Mouse (Mus musculus) liver, postnatal 0 days (tissue): ENCODE data around the gene Crnn. TPM values are rescaled to one million over a fixed set of nuclear protein-coding genes. Genes with fewer than 3 reads are reported as not detected.
A peak's percentile ranks its signal among the peaks of the same experiment; 100 is the strongest.

ENCODE experiments used
- ATAC-seq: fragments of 200-750 bp; cut with Nextera tagmentation; 2 replicates; pipeline ENCODE4 v1.8.0; 2017; ENCODE audit warnings: mild to moderate bottlenecking, moderate library complexity
- DNase-seq: peaks from one replicate; pipeline ENCODE4 v3.0.0-alpha.2; 2016
- H3K27ac ChIP-seq: fragments of 300-500 bp; sonication (generic); 2 replicates; pipeline ENCODE4 v1.5.1; 2014; ENCODE audit warnings: antibody characterized with exemption, moderate library complexity, mild to moderate bottlenecking, low read depth
- H3K27me3 ChIP-seq: fragments of 300-500 bp; sonication (generic); 2 replicates; pipeline ENCODE4 v1.6.1; 2014; ENCODE audit warnings: low read length, control low read depth, mixed read lengths; ENCODE audit not compliant: insufficient read depth
- H3K36me3 ChIP-seq: fragments of 300-500 bp; sonication (generic); replicated peaks from 2 replicates; pipeline ENCODE4 v1.6.1; 2014; ENCODE audit warnings: mild to moderate bottlenecking, control low read depth, low read length, moderate library complexity, mixed read lengths; ENCODE audit not compliant: insufficient read depth
- H3K4me1 ChIP-seq: fragments of 300-500 bp; sonication (generic); 2 replicates; pipeline ENCODE4 v1.6.1; 2014; ENCODE audit warnings: antibody characterized with exemption, mild to moderate bottlenecking, control low read depth; ENCODE audit not compliant: insufficient read depth
- H3K4me2 ChIP-seq: fragments of 300-500 bp; sonication (generic); 2 replicates; pipeline ENCODE4 v1.6.1; 2014; ENCODE audit warnings: low read depth, mild to moderate bottlenecking, low read length, moderate library complexity, mixed read lengths
- H3K4me3 ChIP-seq: fragments of 300-500 bp; sonication (generic); 2 replicates; pipeline ENCODE4 v1.5.1; 2014; ENCODE audit warnings: low read depth, low read length
- H3K9ac ChIP-seq: fragments of 300-500 bp; sonication (generic); replicated peaks from 2 replicates; pipeline ENCODE4 v1.6.1; 2014; ENCODE audit warnings: mild to moderate bottlenecking, moderate library complexity
- H3K9me3 ChIP-seq: fragments of 300-500 bp; sonication (generic); 2 replicates; pipeline ENCODE4 v1.6.1; 2016; ENCODE audit warnings: mild to moderate bottlenecking, control low read depth, low read length, mixed read lengths
- CTCF ChIP-seq: sonication (generic); IDR thresholded peaks from 2 replicates; pipeline ENCODE4 v1.5.1; 2016; ENCODE audit warnings: antibody characterized with exemption, low read depth
- EP300 ChIP-seq: IDR thresholded peaks from 2 replicates; pipeline ENCODE4 v1.6.1; 2016; ENCODE audit warnings: antibody characterized with exemption, low read depth, mild to moderate bottlenecking
- WGBS: fragments of 180-500 bp; shearing (Covaris S2); extraction: QIAGEN DNeasy Blood & Tissue Kit; methylation state at CpG from one replicate; pipeline ENCODE4 v1.1.7; 2014; ENCODE audit not compliant: insufficient replicate concordance; 5-methylcytosine and 5-hydroxymethylcytosine counted together
- polyA plus RNA-seq: library from polyadenylated mRNA; unstranded; fragments of >200 nt; fragmentation: Nextera tagmentation; extraction: Ambion mirVana; gene quantifications from 2 replicates; pipeline ENCODE4 v1.2.1, GENCODE M21; 2015

Gene Crnn
- not detected in 2 replicates for polyA plus RNA-seq

DNA sequence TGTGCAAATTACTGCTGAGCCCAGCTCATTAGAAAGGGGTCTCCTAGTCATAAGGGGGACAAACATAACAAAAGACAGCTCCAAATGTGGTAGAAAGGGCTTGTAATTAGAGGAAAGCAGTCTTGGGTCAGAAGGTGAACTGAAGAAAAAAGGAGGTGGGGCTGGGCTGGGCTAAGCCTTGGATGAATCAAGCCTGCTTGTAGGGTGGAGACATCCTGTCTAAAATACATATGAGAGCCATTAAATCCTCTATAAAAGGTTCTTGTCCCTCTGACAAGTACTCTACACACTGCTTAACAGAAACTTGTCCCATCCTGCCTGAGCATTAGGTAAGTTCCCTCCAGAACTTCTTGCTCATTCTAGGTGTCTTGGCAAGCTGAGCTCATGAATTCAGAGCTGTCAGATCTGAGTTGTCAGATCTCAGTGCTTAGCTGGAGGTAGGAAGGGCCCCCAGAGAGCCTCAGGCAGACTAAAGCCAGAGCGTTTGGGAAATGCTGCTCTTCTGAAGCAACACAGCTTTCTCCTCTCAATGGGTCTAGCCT is at the start of gene Crnn:
TSS of gene Crnn (plus strand) at position 278 of the 542 bp plus-strand sequence.
- Histone ChIP-seq H3K4me2 (no peak within 1 kb of the TSS), H3K27ac (no peak within 1 kb of the TSS), H3K4me1 (no peaks in the 10 kb centered on the region), H3K9me3 (no peaks in the 10 kb centered on the region), H3K4me3 (no peak within 1 kb of the TSS), H3K27me3 (no peaks in the 10 kb centered on the region), H3K9ac (no peak within 1 kb of the TSS), H3K36me3 (no peaks in the 10 kb centered on the region)
- ATAC-seq: no peak
- no peak for TF ChIP-seq CTCF
- TF ChIP-seq EP300: no peak
- WGBS: 73% methylated on average over 1 of the region's 1 CpGs
- no peak for DNase-seq

DNA sequence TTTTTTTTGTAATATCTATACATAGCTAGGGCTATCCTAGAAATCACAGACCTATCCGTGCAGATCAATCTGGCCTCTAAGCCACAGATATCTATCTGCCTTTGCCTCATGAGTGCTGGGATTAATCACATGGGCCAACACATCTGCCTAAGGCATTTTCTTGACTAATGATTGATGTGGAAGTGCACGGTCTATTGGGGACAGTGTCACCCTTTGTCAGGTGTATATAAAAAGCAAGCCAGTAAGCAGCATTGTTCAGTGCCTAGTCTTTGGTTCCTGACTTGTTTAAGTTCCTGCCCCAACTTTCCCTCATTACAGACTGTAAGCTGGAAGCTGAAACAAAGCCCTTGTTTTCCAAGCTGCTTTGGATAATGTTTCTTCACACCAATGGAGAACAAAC is 48.1 kb upstream of the Crnn start:
- no peak overlapping the region for H3K9ac ChIP-seq
- WGBS: 74% methylated on average over 2 of the region's 2 CpGs
- no peaks in the 10 kb centered on the region for H3K27me3 ChIP-seq
- no peaks in the 10 kb centered on the region for H3K4me1 ChIP-seq
- no peak for ATAC-seq
- no peak overlapping the region for H3K4me2 ChIP-seq
- no peak for DNase-seq
- H3K4me3 ChIP-seq: no peak overlapping the region
- H3K9me3 ChIP-seq: no peaks in the 10 kb centered on the region
- no peaks in the 10 kb centered on the region for H3K36me3 ChIP-seq
- TF ChIP-seq CTCF (no peak), EP300 (no peak)
- no peak overlapping the region for H3K27ac ChIP-seq

DNA sequence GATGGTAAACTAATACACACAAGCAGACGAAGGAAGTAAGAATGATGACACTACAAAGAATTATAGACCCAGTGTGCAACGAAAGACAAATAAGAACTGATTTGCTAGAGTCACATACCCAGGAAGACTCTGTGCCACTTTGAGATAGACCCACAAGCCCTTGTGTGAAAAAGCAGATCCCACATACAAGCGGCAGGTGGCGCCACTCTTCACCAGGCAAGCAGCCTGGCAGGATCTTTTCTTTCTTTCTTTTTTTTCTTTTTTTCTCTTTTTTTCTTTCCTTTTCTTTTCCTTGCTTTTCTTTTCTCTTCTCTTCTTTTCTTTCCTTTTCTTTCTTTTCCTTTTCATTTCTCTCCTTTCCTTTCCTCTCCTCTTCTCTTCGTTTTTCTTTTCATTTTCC is 32.9 kb upstream of the Crnn start:
- H3K9me3 ChIP-seq: no peaks in the 10 kb centered on the region
- ATAC-seq: no peak
- WGBS: 47% methylated on average over 5 of the region's 5 CpGs
- no peaks in the 10 kb centered on the region for H3K4me1 ChIP-seq
- H3K27ac ChIP-seq: no peak overlapping the region
- no peak overlapping the region for H3K9ac ChIP-seq
- no peak overlapping the region for H3K4me2 ChIP-seq
- no peaks in the 10 kb centered on the region for H3K36me3 ChIP-seq
- DNase-seq: no peak
- no peak overlapping the region for H3K4me3 ChIP-seq
- H3K27me3 ChIP-seq: no peaks in the 10 kb centered on the region
- TF ChIP-seq CTCF (peak; percentile 31), EP300 (no peak)

DNA sequence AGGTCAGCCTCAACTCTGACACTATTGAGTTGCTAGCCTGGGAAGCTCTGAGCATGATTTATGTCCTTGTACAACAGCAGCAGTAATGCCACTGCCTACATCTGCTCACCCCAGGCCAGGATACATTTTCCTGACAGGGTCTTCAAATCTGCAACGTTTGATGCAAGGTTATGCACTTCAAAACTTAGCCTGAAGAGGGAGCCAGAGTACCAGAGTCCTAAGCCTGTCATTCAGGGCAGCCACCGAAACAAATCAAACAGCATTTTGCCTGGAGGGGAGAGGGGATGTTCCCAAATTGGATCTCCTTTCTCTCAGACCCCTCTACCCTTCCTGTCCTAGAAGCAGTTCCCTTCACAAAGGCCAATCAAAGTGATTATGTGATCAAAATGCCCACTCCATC is 30.1 kb upstream of the Crnn start:
- TF ChIP-seq EP300 (no peak), CTCF (peak; percentile 55)
- Histone ChIP-seq H3K9ac (no peak overlapping the region), H3K36me3 (no peaks in the 10 kb centered on the region), H3K27ac (no peak overlapping the region), H3K4me3 (no peak overlapping the region), H3K27me3 (no peaks in the 10 kb centered on the region), H3K4me1 (no peaks in the 10 kb centered on the region), H3K9me3 (no peaks in the 10 kb centered on the region), H3K4me2 (no peak overlapping the region)
- DNase-seq (peak; percentile 17), ATAC-seq (no peak)
- WGBS: 5% methylated on average over 2 of the region's 2 CpGs

DNA sequence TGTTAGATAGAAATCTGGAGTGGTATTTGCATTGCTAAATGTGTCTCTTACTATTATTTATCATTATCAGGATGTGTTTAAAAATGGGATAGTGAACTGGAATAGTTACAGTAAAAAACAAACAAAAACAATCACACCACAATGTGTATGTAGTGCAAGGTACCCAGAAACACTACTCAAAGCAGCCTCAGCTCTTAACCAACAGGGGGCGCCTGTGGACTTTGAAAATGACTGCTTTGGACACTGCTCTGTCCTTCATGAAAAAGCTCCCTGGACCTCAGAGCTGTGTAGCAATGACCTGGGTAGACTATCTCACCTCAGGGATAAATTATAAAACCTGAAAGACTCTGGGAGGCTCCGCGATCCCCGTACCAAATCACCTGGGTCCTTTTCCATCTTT is 25.5 kb upstream of the Crnn start:
- H3K9me3 ChIP-seq: no peaks in the 10 kb centered on the region
- no peak for ATAC-seq
- no peaks in the 10 kb centered on the region for H3K36me3 ChIP-seq
- no peaks in the 10 kb centered on the region for H3K27me3 ChIP-seq
- 44% methylated on average over 4 of the region's 4 CpGs for WGBS
- TF ChIP-seq EP300 (no peak), CTCF (no peak)
- no peaks in the 10 kb centered on the region for H3K4me1 ChIP-seq
- DNase-seq: no peak
- no peak overlapping the region for H3K4me2 ChIP-seq
- H3K9ac ChIP-seq: no peak overlapping the region
- H3K4me3 ChIP-seq: no peak overlapping the region
- no peak overlapping the region for H3K27ac ChIP-seq

DNA sequence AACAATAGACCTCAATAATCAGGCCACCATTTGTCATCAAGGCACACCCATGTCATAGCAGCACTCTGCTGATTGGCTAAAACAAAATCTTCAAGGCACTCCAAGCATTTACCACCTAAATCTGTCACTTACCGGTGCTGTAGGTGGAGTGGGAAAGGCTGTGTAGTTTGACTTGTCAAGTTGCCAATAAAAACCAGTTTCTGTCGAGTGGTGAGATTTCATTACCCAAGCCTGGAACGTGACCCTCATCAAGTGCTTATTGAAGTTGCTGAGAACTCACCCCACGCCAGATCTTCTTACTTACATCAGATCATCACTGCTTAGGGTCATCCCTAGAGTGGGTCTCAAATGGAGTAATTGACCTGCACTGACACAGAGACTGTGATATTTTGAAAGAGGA is 16.5 kb upstream of the Crnn start:
- DNase-seq (no peak), ATAC-seq (no peak)
- Histone ChIP-seq H3K9ac (no peak overlapping the region), H3K4me2 (no peak overlapping the region), H3K27me3 (no peaks in the 10 kb centered on the region), H3K27ac (no peak overlapping the region), H3K4me3 (no peak overlapping the region), H3K4me1 (no peaks in the 10 kb centered on the region), H3K36me3 (no peaks in the 10 kb centered on the region), H3K9me3 (no peaks in the 10 kb centered on the region)
- WGBS: 36% methylated on average over 4 of the region's 4 CpGs
- TF ChIP-seq CTCF (no peak), EP300 (no peak)

DNA sequence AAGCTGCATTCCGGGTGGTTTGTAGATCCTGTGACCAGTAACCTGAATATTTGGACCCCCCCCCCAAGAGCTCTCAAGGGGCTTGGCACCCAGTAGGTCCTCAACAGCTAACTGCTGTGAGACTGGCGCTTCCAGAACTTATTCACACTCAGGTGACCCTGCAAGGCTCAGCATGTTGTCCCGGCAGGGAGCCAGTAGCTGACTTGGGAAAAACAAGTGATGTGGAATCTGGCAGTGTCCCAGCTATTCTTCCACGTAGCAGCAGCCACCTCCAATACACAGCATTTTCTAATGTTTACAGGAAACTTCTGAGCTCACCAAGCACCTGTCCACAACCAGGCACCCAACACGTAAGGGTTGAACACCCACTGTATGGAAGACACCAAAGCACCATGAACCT is 15.5 kb upstream of the Crnn start:
- Histone ChIP-seq H3K36me3 (no peaks in the 10 kb centered on the region), H3K9ac (no peak overlapping the region), H3K9me3 (no peaks in the 10 kb centered on the region), H3K27me3 (no peaks in the 10 kb centered on the region), H3K27ac (no peak overlapping the region), H3K4me1 (no peaks in the 10 kb centered on the region), H3K4me2 (no peak overlapping the region), H3K4me3 (no peak overlapping the region)
- WGBS: 49% methylated on average over 5 of the region's 5 CpGs
- no peak for DNase-seq
- TF ChIP-seq EP300: no peak
- TF ChIP-seq CTCF: no peak
- ATAC-seq: no peak
